Mouse (Mus musculus) midbrain, embryonic 12.5 days (tissue): ENCODE data around the gene Plpp1. TPM values are rescaled to one million over a fixed set of nuclear protein-coding genes. Genes with fewer than 3 reads are reported as not detected.

Experiments used
- ATAC-seq: fragments of 200-750 bp; cut with Nextera tagmentation; 2 replicates; pipeline ENCODE4 v1.8.0; 2017; ENCODE audit warnings: low read depth, moderate TSS enrichment, moderate library complexity; ENCODE audit not compliant: low FRiP score
- H3K27ac ChIP-seq: fragments of 300-500 bp; sonication (generic); replicated peaks from 2 replicates; pipeline ENCODE4 v1.5.1; 2016; ENCODE audit warnings: mild to moderate bottlenecking
- H3K27me3 ChIP-seq: fragments of 300-500 bp; sonication (generic); 2 replicates; pipeline ENCODE4 v1.6.1; 2016; ENCODE audit warnings: mild to moderate bottlenecking
- H3K36me3 ChIP-seq: fragments of 300-500 bp; sonication (generic); 2 replicates; pipeline ENCODE4 v1.6.1; 2016
- H3K4me1 ChIP-seq: fragments of 300-500 bp; sonication (generic); 2 replicates; pipeline ENCODE4 v1.6.1; 2016
- H3K4me2 ChIP-seq: fragments of 300-500 bp; sonication (generic); replicated peaks from 2 replicates; pipeline ENCODE4 v1.6.1; 2016; ENCODE audit warnings: mild to moderate bottlenecking, moderate library complexity
- H3K4me3 ChIP-seq: fragments of 300-500 bp; sonication (generic); 2 replicates; pipeline ENCODE4 v1.5.1; 2016; ENCODE audit warnings: mild to moderate bottlenecking
- H3K9ac ChIP-seq: fragments of 300-500 bp; sonication (generic); replicated peaks from 2 replicates; pipeline ENCODE4 v1.6.1; 2016; ENCODE audit warnings: mild to moderate bottlenecking, moderate library complexity
- H3K9me3 ChIP-seq: fragments of 300-500 bp; sonication (generic); 2 replicates; pipeline ENCODE4 v1.6.1; 2016; ENCODE audit warnings: mild to moderate bottlenecking
- WGBS: fragments of 180-500 bp; shearing (Covaris S2); methylation state at CpG from one replicate; pipeline ENCODE4 v1.1.7; 2016; 5-methylcytosine and 5-hydroxymethylcytosine counted together
- polyA plus RNA-seq: library from polyadenylated mRNA; unstranded; fragments of >200 nt; fragmentation: Nextera tagmentation; extraction: Ambion mirVana; gene quantifications from 2 replicates; pipeline ENCODE4 v1.2.1, GENCODE M21; 2016

Plpp1 gene
- polyA plus RNA-seq, 1 experiment from 2014 or later: 24.7 TPM

DNA sequence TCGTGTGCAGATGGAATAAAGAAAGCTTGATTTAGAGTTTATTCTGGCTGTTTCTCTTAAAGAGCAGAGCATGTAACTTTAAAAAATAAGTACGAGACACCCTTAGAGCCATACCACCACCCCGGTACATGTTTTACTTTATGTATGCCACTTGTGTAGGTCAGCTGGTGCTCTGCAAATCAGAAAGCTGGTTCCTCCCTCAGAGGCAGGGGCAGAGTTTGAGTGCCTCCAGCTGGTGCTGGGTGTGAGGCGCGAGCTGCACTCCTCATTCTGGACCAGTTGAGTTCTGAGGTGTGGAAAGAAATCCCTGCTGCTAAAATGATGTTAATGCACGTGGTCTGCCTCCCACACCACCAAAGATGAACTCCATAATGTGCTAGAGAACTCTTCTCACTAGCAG lies 53.8 kb downstream of the Plpp1 start:
- H3K4me2 ChIP-seq: no peak overlapping the region
- no peak overlapping the region for H3K9ac ChIP-seq
- 68% methylated on average over 6 of the region's 6 CpGs for WGBS
- no peaks in the 10 kb centered on the region for H3K9me3 ChIP-seq
- no peaks in the 10 kb centered on the region for H3K27me3 ChIP-seq
- H3K27ac ChIP-seq: no peak overlapping the region
- H3K4me3 ChIP-seq: no peak overlapping the region
- peaks cover 7% of the 10 kb centered on the region for H3K4me1 ChIP-seq
- no peak for ATAC-seq
- H3K36me3 ChIP-seq: 0 out of 2 replicates have a peak, but pooled peaks cover under 1% of the 10 kb centered on the region

- Histone ChIP-seq H3K9me3 (no peaks in the 10 kb centered on the region), H3K27ac (no peak overlapping the region), H3K36me3 (peaks cover 10% of the 10 kb centered on the region; the same call in 1 of the 2 replicates), H3K4me3 (no peak overlapping the region), H3K4me1 (peaks cover 10% of the 10 kb centered on the region), H3K27me3 (no peaks in the 10 kb centered on the region), H3K4me2 (no peak overlapping the region), H3K9ac (no peak overlapping the region)
- ATAC-seq: no peak
- WGBS: 69% methylated on average over 7 of the region's 7 CpGs
Observed at GRCm38 (mm10) chr13:112857921-112858320, 57.3 kb downstream of the Plpp1 start.

DNA sequence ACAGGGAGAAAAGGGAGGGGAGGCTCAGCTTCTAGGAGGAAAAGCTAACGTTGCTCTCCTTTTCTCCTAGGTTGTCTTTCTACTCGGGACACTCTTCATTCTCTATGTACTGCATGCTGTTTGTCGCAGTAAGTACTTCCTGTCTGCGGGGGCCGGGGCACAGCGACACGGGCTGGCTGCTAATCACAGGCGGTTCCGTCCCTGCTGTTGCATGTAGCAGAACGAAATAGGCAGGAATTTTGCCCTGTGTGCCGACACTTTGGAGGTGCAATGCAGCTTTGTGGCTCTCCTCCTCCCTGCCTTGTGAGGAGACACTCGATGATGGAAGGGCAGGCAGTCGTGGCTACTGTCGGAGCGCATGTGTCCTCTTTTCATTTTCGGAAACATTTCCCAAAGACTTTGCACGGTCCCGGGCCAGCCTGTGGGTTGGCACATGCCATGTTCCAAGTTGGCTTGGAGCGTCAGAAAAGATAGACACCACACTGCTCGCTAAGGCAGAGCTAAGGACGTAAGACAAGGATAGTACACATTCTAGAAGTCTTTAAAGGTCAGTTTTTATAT lies 59.1 kb downstream of the Plpp1 start:
- peaks cover 3% of the 10 kb centered on the region; the same call in 1 of the 2 replicates for H3K4me1 ChIP-seq
- H3K27me3 ChIP-seq: no peaks in the 10 kb centered on the region
- ATAC-seq: no peak
- 88% methylated on average over 21 of the region's 21 CpGs for WGBS
- no peak overlapping the region for H3K27ac ChIP-seq
- H3K9me3 ChIP-seq: no peaks in the 10 kb centered on the region
- H3K4me3 ChIP-seq: no peak overlapping the region
- H3K9ac ChIP-seq: no peak overlapping the region
- H3K4me2 ChIP-seq: no peak overlapping the region
- peaks cover 18% of the 10 kb centered on the region for H3K36me3 ChIP-seq

DNA sequence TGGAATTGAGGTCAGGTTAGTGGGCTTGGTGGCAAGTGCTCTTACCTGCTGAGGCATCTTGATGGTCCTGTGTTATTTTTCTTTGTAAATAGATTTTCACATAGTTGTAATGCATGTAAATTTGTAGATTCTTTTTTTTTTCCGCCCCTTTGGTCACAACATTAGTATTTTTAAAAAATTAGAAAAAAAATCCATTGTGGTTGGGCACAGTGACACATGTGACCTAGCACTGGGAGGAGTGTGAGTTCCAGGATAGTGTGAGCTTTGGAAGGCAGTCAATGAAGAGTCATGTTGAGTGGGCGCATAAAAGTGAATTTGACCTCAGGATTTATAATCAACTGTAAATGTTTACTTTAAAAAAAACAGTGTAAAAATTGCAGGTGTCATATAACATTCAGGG lies 59.8 kb downstream of the Plpp1 start:
- Histone ChIP-seq H3K9ac (no peak overlapping the region), H3K36me3 (peaks cover 25% of the 10 kb centered on the region)
- 85% methylated on average over 2 of the region's 2 CpGs for WGBS

GRCm38 (mm10) chr13:112860911-112861310 lies 60.3 kb downstream of the Plpp1 start:
- no peak for ATAC-seq
- Histone ChIP-seq H3K36me3 (peaks cover 31% of the 10 kb centered on the region), H3K27ac (no peak overlapping the region), H3K9me3 (no peaks in the 10 kb centered on the region), H3K4me2 (no peak overlapping the region), H3K27me3 (no peaks in the 10 kb centered on the region), H3K9ac (no peak overlapping the region), H3K4me3 (no peak overlapping the region), H3K4me1 (peaks cover 3% of the 10 kb centered on the region; the same call in 1 of the 2 replicates)
- WGBS: 92% methylated on average over 9 of the region's 9 CpGs

More for the DNA sequence above, 59.8 kb downstream of the Plpp1 start:
- Histone ChIP-seq H3K4me3 (no peak overlapping the region), H3K4me1 (peaks cover 3% of the 10 kb centered on the region; the same call in 1 of the 2 replicates), H3K9me3 (no peaks in the 10 kb centered on the region), H3K27ac (no peak overlapping the region), H3K4me2 (no peak overlapping the region), H3K27me3 (no peaks in the 10 kb centered on the region)
- ATAC-seq: no peak

DNA sequence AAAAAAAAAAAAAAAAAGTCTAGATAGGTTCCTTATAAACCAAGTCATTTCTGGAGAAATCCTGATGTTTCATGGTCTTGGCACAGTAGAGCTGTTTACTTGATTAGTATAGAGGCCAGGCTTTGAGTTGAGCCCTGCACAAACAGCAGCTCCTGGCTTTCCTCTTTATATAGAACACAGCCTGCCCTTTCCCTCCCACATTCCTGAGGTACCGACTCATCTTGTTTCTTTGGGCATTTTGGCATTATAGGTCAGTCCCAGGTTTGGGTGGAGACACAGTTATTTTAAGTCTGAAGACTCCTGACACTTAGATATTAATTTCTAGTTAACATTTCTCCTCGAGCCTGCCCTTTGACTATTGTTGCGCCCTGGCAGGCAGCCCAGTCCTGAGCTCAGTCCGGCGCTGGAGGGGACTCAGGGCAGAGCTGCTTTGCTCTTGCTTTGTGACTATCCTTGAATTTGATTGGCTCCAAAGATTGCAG lies 61.3 kb downstream of the Plpp1 start:
- peak; percentile 49; the same call in 1 of the 2 replicates for ATAC-seq
- H3K27ac ChIP-seq: no peak overlapping the region
- H3K27me3 ChIP-seq: no peaks in the 10 kb centered on the region
- no peak overlapping the region for H3K4me2 ChIP-seq
- no peak overlapping the region for H3K9ac ChIP-seq
- WGBS: 51% methylated on average over 5 of the region's 5 CpGs
- H3K36me3 ChIP-seq: peaks cover 40% of the 10 kb centered on the region
- no peaks in the 10 kb centered on the region for H3K9me3 ChIP-seq
- H3K4me3 ChIP-seq: no peak overlapping the region
- peaks cover 3% of the 10 kb centered on the region; the same call in 1 of the 2 replicates for H3K4me1 ChIP-seq

- Histone ChIP-seq H3K27me3 (no peaks in the 10 kb centered on the region), H3K4me2 (no peak overlapping the region), H3K27ac (no peak overlapping the region), H3K4me3 (no peak overlapping the region), H3K36me3 (peaks cover 43% of the 10 kb centered on the region), H3K4me1 (peaks cover 3% of the 10 kb centered on the region; the same call in 1 of the 2 replicates), H3K9ac (no peak overlapping the region), H3K9me3 (no peaks in the 10 kb centered on the region)
- 88% methylated on average over 3 of the region's 3 CpGs for WGBS
- ATAC-seq: no peak
Observed at GRCm38 (mm10) chr13:112862342-112862741, 61.8 kb downstream of the Plpp1 start.

- no peak overlapping the region for H3K4me2 ChIP-seq
- H3K4me3 ChIP-seq: no peak overlapping the region
- H3K36me3 ChIP-seq: peaks cover 51% of the 10 kb centered on the region
- ATAC-seq: no peak
- H3K4me1 ChIP-seq: peaks cover 3% of the 10 kb centered on the region; the same call in 1 of the 2 replicates
- H3K9me3 ChIP-seq: no peaks in the 10 kb centered on the region
- WGBS: 93% methylated on average over 1 of the region's 1 CpGs
- H3K27me3 ChIP-seq: no peaks in the 10 kb centered on the region
- H3K27ac ChIP-seq: no peak overlapping the region
- H3K9ac ChIP-seq: no peak overlapping the region
Observed at GRCm38 (mm10) chr13:112862978-112863677, 62.5 kb downstream of the Plpp1 start.

- WGBS: 92% methylated on average over 7 of the region's 7 CpGs
- Histone ChIP-seq H3K4me1 (peaks cover 3% of the 10 kb centered on the region; the same call in 1 of the 2 replicates), H3K4me3 (no peak overlapping the region), H3K9me3 (no peaks in the 10 kb centered on the region), H3K36me3 (peaks cover 78% of the 10 kb centered on the region), H3K4me2 (no peak overlapping the region), H3K27me3 (no peaks in the 10 kb centered on the region), H3K9ac (no peak overlapping the region), H3K27ac (no peak overlapping the region)
- no peak for ATAC-seq
Observed at GRCm38 (mm10) chr13:112866782-112867181, 66.2 kb downstream of the Plpp1 start.

GRCm38 (mm10) chr13:112867381-112867780 lies 66.8 kb downstream of the Plpp1 start:
- no peak for ATAC-seq
- H3K36me3 ChIP-seq: peaks cover 84% of the 10 kb centered on the region

GRCm38 (mm10) chr13:112870039-112870690 lies 69.6 kb downstream of the Plpp1 start:
- peaks cover 94% of the 10 kb centered on the region for H3K36me3 ChIP-seq

More at GRCm38 (mm10) chr13:112867381-112867780, 66.8 kb downstream of the Plpp1 start:
- H3K9me3 ChIP-seq: no peaks in the 10 kb centered on the region
- no peak overlapping the region for H3K4me2 ChIP-seq
- H3K4me3 ChIP-seq: no peak overlapping the region
- no peaks in the 10 kb centered on the region for H3K27me3 ChIP-seq
- no peak overlapping the region for H3K9ac ChIP-seq
- no peak overlapping the region for H3K27ac ChIP-seq
- H3K4me1 ChIP-seq: no peaks in the 10 kb centered on the region
- 93% methylated on average over 8 of the region's 8 CpGs for WGBS

More at GRCm38 (mm10) chr13:112870039-112870690, 69.6 kb downstream of the Plpp1 start:
- ATAC-seq: no peak
- no peak overlapping the region for H3K27ac ChIP-seq
- H3K4me2 ChIP-seq: no peak overlapping the region
- no peaks in the 10 kb centered on the region for H3K27me3 ChIP-seq
- H3K4me1 ChIP-seq: no peaks in the 10 kb centered on the region
- no peak overlapping the region for H3K9ac ChIP-seq
- no peaks in the 10 kb centered on the region for H3K9me3 ChIP-seq
- 86% methylated on average over 11 of the region's 11 CpGs for WGBS
- H3K4me3 ChIP-seq: no peak overlapping the region
